Mouse (Mus musculus): ENCODE results near the gene Rtl8a. TPM values are rescaled to one million over a fixed set of nuclear protein-coding genes. Genes with fewer than 3 reads are reported as not detected.

Rtl8a gene
- 198 and 218 TPM in 2 replicates for polyA plus RNA-seq (2012; rRNA removed; ENCODE audit: low replicate concordance)

DNA sequence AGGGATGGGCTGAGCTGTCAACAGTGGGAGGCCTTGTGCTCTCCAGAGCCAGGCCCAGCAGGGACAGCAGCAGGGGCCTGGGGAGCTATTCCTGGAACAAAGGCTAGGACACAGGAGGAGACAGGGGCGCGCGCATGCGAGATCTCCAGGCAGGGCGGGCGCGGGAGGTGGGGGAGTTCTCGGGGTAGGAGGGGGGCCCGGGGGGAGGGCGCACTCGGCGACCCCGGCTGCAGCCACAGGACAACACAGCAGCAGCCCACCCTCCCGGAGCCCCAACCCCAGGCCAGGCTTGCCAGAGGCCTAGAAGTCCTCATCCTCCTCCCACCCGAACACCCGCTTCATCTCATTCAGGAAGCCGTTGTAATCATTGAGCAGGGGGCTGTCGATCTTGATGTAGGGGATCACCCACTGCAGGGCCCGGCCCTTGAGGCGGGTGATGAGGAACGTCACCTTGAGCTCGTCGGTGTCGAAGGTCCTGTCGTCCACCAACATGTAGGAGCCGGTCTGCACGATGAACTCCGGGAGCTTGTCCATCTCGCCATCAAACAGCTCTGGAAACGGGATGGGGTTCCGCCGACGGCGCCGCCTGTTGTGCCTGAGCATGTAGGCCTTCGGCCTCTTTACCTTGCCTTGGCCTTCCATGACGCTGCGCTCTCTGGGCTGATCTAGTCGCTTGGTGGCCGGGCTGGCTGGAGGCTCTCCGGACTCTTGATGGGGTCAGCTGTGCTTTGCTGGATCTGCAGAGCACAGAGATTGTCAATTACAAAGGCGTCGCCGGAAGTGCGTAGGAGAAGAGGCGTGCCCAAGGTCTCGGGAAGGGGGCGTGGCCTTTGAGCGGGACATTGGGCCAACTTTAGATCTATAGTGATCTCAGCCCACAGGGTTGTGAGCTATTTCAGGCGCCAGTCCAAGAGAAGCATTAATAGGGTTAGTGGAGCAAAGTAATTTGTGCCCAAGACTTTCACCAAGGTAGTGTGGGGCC lies at the start of gene Rtl8a:
TSS of gene Rtl8a (minus strand) at position 703 of the 982 bp plus-strand sequence.

DNA sequence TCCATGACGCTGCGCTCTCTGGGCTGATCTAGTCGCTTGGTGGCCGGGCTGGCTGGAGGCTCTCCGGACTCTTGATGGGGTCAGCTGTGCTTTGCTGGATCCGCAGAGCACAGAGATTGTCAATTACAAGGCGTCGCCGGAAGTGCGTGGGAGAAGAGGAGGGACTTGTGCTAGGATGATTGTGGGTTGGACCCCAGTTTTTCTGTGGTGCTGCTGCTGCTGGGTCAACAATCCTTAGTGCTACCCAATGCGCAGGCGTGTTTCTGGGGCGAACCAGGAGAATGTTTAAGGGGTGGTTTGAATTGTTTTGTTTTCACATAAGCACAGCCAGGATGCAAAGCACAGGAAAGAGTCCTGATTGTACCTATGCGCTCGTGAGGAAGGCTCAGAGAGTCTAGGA lies 26.8 kb upstream of the Rtl8a start, which contains the start of gene Rtl8b:
TSS of gene Rtl8b (minus strand) at position 115 of the 400 bp plus-strand sequence.

DNA sequence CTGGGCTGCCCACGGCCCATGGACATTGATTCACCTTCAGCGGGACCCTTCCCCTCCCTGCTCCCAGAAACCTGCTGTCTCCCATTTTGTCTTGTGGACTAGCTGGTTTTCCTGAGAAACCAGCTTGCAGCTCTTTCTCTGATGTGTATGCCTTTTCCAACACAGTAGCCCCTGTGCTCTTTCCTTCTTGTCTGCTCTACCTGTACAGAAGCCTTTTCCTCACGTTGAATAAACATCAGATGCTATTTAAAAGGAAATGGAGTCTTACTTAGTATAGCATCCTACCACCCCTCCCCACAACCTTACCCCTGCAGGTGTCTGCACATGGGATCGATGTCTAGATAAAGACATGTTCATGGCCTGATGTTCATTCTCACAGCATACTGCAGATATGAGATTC lies 34.6 kb downstream of the Rtl8a start, which contains the start of gene Gm14597:
TSS of gene Gm14597 (minus strand) at position 101 of the 400 bp plus-strand sequence.

DNA sequence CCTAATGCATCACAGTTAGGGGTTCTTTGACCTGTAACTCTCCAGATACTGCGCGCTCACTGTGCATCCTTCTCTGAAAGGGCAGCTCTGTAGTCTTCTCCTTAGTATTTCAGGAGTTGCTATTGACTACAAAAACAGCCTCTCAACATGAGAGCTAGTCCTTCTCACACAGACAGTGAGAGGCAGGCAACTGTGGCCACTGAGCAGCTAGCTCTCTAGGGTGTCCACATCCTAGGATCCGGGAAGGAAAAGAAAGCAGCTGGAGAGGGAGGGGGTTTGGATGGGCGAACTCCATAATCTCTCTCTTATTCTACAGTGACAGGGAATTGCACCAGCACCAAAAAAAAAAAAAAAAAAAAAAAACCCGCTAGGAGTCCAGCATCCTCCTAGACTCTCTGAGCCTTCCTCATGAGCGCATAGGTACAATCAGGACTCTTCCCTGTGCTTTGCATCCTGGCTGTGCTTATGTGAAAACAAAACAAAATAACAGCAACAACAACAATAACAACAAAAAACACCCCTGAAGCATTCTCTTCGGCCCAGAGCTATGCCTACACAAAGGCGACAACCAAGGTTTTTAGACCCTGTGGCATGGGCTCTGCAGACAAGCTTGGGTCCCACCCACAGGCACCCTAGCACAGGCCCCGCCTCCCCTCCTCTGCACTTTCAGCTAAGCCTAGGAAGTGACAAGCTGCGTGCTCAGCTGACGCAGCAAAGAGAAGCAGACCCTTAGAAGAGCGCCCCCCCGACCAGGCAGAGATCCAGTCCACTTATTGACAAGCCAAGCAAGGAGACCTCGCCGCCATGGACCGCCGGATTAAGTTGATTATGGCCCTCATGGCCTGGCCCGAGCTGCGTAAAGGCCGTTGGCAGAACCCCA lies 36.0 kb downstream of the Rtl8a start, which contains the start of gene Rtl8c:
TSS of gene Rtl8c (plus strand) at position 791 of the 880 bp plus-strand sequence.

Other genes with a start within 250 kb of the Rtl8a start
- gene Etd, start 208.8 kb downstream of the Rtl8a start, polyA plus RNA-seq (2012; rRNA removed; ENCODE audit: low replicate concordance) = not detected in 2 replicates
- 26.1 and 28.1 TPM in 2 replicates for gene Rtl8c, start 35.6 kb downstream of the Rtl8a start, polyA plus RNA-seq (2012; rRNA removed; ENCODE audit: low replicate concordance)
- not detected in 2 replicates for gene Gm14597, start 34.7 kb downstream of the Rtl8a start, polyA plus RNA-seq (2012; rRNA removed; ENCODE audit: low replicate concordance)
- 197 and 210 TPM in 2 replicates for gene Rtl8b, start 26.7 kb upstream of the Rtl8a start, polyA plus RNA-seq (2012; rRNA removed; ENCODE audit: low replicate concordance)
- gene 4930502E18Rik, start 81.1 kb upstream of the Rtl8a start, polyA plus RNA-seq (2012; rRNA removed; ENCODE audit: low replicate concordance) = not detected in 2 replicates
- gene 1700013H16Rik, start 114.1 kb upstream of the Rtl8a start, polyA plus RNA-seq (2012; rRNA removed; ENCODE audit: low replicate concordance) = not detected in 2 replicates
- 0.12 and 0.13 TPM in 2 replicates for gene Zfp36l3, start 132.7 kb upstream of the Rtl8a start, polyA plus RNA-seq (2012; rRNA removed; ENCODE audit: low replicate concordance)
- gene Xlr, start 154.0 kb upstream of the Rtl8a start, polyA plus RNA-seq (2012; rRNA removed; ENCODE audit: low replicate concordance) = 0.17 TPM in 1 of 2 replicates, not detected in the other

All from mammary gland, adult 2 months (tissue).